Mouse (Mus musculus): ENCODE results near the gene Cab39l. TPM values are rescaled to one million over a fixed set of nuclear protein-coding genes. Genes with fewer than 3 reads are reported as not detected.

The Cab39l gene
- polyA plus RNA-seq, 1 experiment from 2014 or later = 26.2 TPM

Other genes starting within 250 kb of the Cab39l start
- gene Rcbtb1, start 239.8 kb upstream of the Cab39l start, polyA plus RNA-seq (2018) = 15.1 to 19.6 TPM (median 16.3 TPM) in 3 replicates
- gene Gm6904, start 180.8 kb upstream of the Cab39l start, polyA plus RNA-seq (2018) = 0.98 to 2.7 TPM (median 1.3 TPM) in 3 replicates
- gene Phf11a, start 143.4 kb upstream of the Cab39l start, polyA plus RNA-seq (2018) = 5.3 to 18.6 TPM (median 6.0 TPM) in 3 replicates
- gene Phf11b, start 99.6 kb upstream of the Cab39l start, polyA plus RNA-seq (2018) = 40.6 to 112 TPM (median 69.1 TPM) in 3 replicates
- gene Phf11d, start 75.5 kb upstream of the Cab39l start, polyA plus RNA-seq (2018) = 37.8 to 71.1 TPM (median 49.5 TPM) in 3 replicates
- gene Phf11c, start 45.6 kb upstream of the Cab39l start, polyA plus RNA-seq (2018) = 0.56 to 2.1 TPM (median 0.87 TPM) in 3 replicates
- 8.8 to 17.9 TPM (median 10.0 TPM) in 3 replicates for gene Setdb2, start 88 bp upstream of the Cab39l start, polyA plus RNA-seq (2018)
- gene Cdadc1, start 157.0 kb downstream of the Cab39l start, polyA plus RNA-seq (2018) = 18.8 to 30.0 TPM (median 23.7 TPM) in 3 replicates
- not detected in 3 replicates for gene Shisa2, start 184.3 kb downstream of the Cab39l start, polyA plus RNA-seq (2018)

Data from macrophage (primary cell).